Mouse (Mus musculus) cerebellum, adult 2 months (tissue): ENCODE results near the gene Slc16a3. TPM values are rescaled to one million over a fixed set of nuclear protein-coding genes. Genes with fewer than 3 reads are reported as not detected.
A peak's percentile ranks its signal among the peaks of the same experiment; 100 is the strongest.

Experiments
- DNase-seq, 2 experiments: peaks; one replicate each; pipeline ENCODE4 v3.0.0; 2021
- H3K27ac ChIP-seq: fragments of 200-500 bp; 2 replicates; pipeline ENCODE4 v1.5.1; 2012; ENCODE audit warnings: low read length, control low read depth, inconsistent platforms; ENCODE audit not compliant: insufficient read depth
- H3K27me3 ChIP-seq: fragments of 200-500 bp; 2 replicates; pipeline ENCODE4 v1.6.1; 2012; ENCODE audit warnings: inconsistent platforms, mild to moderate bottlenecking, low read length, moderate library complexity; ENCODE audit not compliant: control insufficient read depth, insufficient read depth
- H3K4me1 ChIP-seq: fragments of 200-500 bp; 2 replicates; pipeline ENCODE4 v1.6.1; 2011; ENCODE audit warnings: low read length; ENCODE audit not compliant: control insufficient read depth, insufficient read depth
- H3K4me3 ChIP-seq: fragments of 200-500 bp; replicated peaks from 2 replicates; pipeline ENCODE3; 2011; ENCODE audit warnings: mild to moderate bottlenecking, low read depth, low read length, control low read depth; ENCODE audit not compliant: insufficient read depth
- CTCF ChIP-seq: fragments of 200-500 bp; IDR thresholded peaks from 2 replicates; pipeline ENCODE4 v1.5.1; 2011; ENCODE audit warnings: low read depth, mild to moderate bottlenecking, control low read depth, low read length, moderate library complexity, borderline replicate concordance; ENCODE audit not compliant: insufficient read depth
- POLR2A ChIP-seq: fragments of 200-500 bp; IDR thresholded peaks from 2 replicates; pipeline ENCODE4 v1.6.1; 2011; ENCODE audit warnings: low read length, control low read depth, borderline replicate concordance; ENCODE audit not compliant: insufficient read depth
- WGBS: fragments of 180-500 bp; shearing (Covaris S2); methylation state at CpG from one replicate; pipeline ENCODE4 v1.1.7; 2018; 5-methylcytosine and 5-hydroxymethylcytosine counted together
- polyA plus RNA-seq: library from polyadenylated mRNA; depleted of rRNA; stranded (reverse); fragments of >200 nt; gene quantifications from 2 replicates; pipeline ENCODE4 v1.2.3, GENCODE M21; 2012

Slc16a3 gene
- polyA plus RNA-seq, 1 experiment: 1.6 TPM

DNA sequence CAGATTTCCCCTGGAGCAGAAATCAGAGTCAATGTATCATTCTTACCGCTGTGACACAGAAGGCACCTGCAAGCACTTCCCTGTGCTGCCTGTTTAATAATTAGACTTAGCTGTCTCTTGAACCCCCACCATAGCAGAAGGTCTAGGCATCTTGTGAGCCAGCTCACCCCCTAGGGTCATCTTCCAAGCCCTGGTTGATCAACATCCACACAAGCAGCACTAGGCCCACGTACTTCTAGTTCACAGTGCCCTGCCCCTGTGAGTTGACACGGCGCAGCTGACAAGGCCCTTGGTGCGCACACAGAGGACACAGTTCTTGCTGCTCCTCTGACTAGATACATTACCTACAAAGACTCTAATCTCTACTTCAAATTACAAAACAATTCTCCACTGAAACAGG lies 21.5 kb downstream of the Slc16a3 start:
- H3K27ac ChIP-seq: no peak overlapping the region
- WGBS: 89% methylated on average over 5 of the region's 5 CpGs
- peaks cover 9% of the 10 kb centered on the region for H3K4me1 ChIP-seq
- no peak overlapping the region for H3K4me3 ChIP-seq
- no peaks in the 10 kb centered on the region for H3K27me3 ChIP-seq
- no peak for TF ChIP-seq CTCF
- no peak for TF ChIP-seq POLR2A
- DNase-seq: no peak

DNA sequence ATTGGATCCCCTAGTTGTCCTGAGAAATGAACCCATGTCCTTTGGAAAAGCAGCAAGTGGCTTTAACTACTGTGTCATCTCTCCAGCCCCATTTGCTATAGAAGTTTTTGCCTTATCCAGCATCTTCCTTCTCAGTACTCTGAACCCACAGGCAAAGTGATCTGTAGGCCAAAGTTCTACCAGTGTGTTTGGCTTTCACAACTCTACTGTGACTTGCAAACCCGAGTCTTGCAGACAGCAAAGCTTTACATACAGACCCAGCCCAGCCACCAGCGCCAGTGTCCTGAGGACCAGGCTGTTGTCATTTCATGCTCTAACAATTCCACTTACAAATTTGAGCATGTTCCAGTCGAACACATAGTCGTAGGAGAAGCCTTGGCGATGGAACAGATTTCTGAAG lies 23.0 kb downstream of the Slc16a3 start:
- DNase-seq: no peak
- WGBS: 77% methylated on average over 5 of the region's 5 CpGs
- H3K4me1 ChIP-seq: peaks cover 16% of the 10 kb centered on the region
- H3K27me3 ChIP-seq: no peaks in the 10 kb centered on the region
- no peak overlapping the region for H3K27ac ChIP-seq
- TF ChIP-seq POLR2A (no peak), CTCF (no peak)
- H3K4me3 ChIP-seq: no peak overlapping the region

DNA sequence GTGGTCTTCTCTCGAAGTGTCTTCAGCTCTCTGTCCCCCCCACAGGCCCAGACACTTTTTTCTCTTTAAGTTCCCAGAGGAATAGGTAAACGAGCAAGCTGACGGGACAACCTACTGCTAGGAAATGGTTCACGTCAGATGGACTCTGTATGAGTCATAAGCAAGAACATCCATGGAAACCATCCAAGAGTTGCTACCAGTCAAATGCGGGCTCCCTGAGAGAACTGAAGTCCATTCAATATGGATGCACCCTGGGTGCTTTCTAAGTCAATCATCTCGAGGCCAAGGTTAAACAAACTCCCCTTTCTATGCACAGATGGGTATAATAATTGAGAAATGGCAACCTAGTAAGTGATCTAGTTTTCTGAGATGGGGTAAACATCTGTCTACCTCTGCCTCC lies 25.0 kb downstream of the Slc16a3 start:
- TF ChIP-seq POLR2A (no peak), CTCF (no peak)
- H3K4me1 ChIP-seq: peaks cover 16% of the 10 kb centered on the region
- no peaks in the 10 kb centered on the region for H3K27me3 ChIP-seq
- H3K27ac ChIP-seq: no peak overlapping the region
- peak in 1 of 2 experiments; percentile 71 for DNase-seq
- WGBS: 16% methylated on average over 6 of the region's 6 CpGs
- H3K4me3 ChIP-seq: no peak overlapping the region

DNA sequence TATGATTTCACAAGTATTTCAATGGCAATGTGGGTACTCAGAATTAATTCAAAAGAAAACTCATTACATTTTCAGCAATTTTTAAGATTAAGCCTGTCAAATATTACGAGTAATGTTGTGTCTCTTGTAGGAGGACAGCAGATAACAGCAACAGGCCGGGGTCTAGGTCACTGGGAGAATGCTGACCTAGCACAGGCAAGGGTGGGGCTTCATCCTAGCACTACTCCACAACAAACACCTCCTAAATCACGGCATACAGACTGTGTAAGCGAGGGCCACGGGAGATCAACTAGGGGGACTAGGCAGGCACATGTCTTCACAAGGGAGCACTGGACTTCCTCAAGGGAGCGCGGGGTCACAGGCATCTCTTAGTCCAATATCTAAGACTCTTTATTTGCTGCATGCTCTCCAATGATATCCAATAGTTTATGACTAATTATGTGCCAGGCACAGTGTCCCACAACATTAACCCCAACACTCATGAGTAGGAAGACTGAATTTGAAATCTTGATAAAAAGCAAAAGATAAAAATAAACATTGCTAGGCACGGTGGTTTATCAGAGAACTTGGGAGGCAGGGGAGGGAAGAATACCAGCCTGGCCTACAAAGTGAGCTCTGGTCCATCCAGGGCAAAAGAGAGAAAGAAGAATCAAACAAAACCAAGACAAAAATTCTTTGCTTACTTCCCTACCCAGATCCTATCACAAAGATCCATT lies 31.6 kb downstream of the Slc16a3 start:
- no peaks in the 10 kb centered on the region for H3K27me3 ChIP-seq
- DNase-seq: no peak
- no peak overlapping the region for H3K27ac ChIP-seq
- peaks cover 9% of the 10 kb centered on the region for H3K4me1 ChIP-seq
- no peak for TF ChIP-seq POLR2A
- no peak for TF ChIP-seq CTCF
- WGBS: 84% methylated on average over 8 of the region's 8 CpGs
- H3K4me3 ChIP-seq: no peak overlapping the region

DNA sequence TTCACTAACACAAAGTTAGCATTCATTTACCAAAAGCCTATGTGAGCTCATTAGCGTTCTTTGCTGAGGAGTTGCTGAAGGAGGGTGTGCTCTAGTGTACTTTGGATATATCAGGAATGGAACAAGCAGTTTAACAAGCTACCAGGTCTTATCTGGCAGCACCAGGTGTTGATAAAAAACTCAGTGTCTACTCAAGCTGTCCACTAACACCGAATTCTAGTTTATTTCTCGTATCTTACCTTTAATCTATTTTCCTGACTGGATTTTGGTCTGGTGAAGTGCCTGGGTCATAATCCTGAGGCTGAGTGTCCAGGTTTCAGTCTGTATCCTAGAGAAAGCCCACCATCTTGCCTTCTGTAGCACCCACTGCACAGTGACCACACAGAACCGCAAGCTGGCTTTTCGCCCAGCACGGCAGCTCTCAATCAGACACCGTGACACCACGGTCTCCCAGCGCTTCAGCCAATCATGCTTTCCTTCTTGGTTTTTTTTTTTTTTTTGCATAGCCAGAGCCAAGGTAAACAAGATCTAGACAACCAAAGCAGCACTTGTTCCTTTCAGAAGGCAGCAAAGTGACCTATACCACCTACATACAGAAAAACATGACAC lies 32.3 kb downstream of the Slc16a3 start:
- no peak for DNase-seq
- no peak overlapping the region for H3K4me3 ChIP-seq
- H3K27me3 ChIP-seq: no peaks in the 10 kb centered on the region
- WGBS: 54% methylated on average over 9 of the region's 9 CpGs
- TF ChIP-seq CTCF: no peak
- no peak for TF ChIP-seq POLR2A
- no peak overlapping the region for H3K27ac ChIP-seq
- H3K4me1 ChIP-seq: peaks cover 6% of the 10 kb centered on the region; the same call in 1 of the 2 replicates

DNA sequence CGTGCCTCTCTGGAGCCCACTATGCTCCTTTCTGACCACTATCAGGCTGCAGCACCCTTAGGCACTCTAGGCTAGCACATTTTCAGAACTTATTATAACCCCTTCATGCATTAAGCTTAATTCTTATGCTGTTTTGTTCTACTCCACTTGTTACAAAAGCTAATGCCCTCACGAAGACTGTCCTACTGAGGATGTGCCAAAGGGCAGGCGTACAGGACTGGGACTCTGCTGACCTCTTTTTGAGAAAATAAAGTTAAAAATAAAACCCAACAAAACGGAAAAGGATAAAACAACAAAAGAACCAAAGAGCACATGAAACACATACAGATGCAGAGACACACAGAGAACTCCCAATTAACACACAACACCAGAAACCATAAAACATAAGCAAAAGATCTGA lies 33.4 kb downstream of the Slc16a3 start:
- no peaks in the 10 kb centered on the region for H3K27me3 ChIP-seq
- no peak overlapping the region for H3K27ac ChIP-seq
- WGBS: 64% methylated on average over 4 of the region's 4 CpGs
- H3K4me3 ChIP-seq: no peak overlapping the region
- peaks cover 4% of the 10 kb centered on the region; the same call in 1 of the 2 replicates for H3K4me1 ChIP-seq
- no peak for DNase-seq
- no peak for TF ChIP-seq POLR2A
- TF ChIP-seq CTCF: no peak

DNA sequence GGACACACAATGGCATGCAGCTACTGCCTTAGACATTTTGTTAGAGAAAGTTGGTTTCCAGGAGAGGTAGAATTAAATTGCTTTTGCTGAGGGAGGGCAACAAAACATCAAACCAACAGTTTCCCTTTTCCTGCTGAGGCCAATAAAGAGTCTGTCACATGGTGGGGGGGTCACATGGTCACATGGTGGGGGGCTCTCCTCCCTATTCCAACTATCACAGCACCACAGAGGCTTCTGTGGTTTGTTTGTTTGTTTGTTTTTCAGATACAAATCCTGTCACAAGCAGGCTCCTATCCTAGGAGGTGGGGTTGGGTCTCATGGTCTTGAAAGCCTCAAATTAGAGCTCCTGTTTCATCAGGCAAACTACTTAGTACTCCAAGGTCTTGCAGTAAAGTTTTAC lies 34.2 kb downstream of the Slc16a3 start:
- DNase-seq: no peak
- no peak overlapping the region for H3K4me3 ChIP-seq
- TF ChIP-seq CTCF: no peak
- TF ChIP-seq POLR2A: no peak

More for the DNA sequence above, 34.2 kb downstream of the Slc16a3 start:
- peaks cover 9% of the 10 kb centered on the region; the same call in 1 of the 2 replicates for H3K4me1 ChIP-seq
- no peaks in the 10 kb centered on the region for H3K27me3 ChIP-seq
- no peak overlapping the region for H3K27ac ChIP-seq
